Mouse (Mus musculus): ENCODE results near the gene Enpp6. TPM values are rescaled to one million over a fixed set of nuclear protein-coding genes. Genes with fewer than 3 reads are reported as not detected.
A peak's percentile ranks its signal among the peaks of the same experiment; 100 is the strongest.

Gene Enpp6
- polyA plus RNA-seq, 1 experiment from 2014 or later: 0.20 TPM

- no peaks in the 10 kb centered on the region; the same call in 1 of the 2 replicates for H3K27me3 ChIP-seq (replicated peaks; ENCODE audit: control insufficient read depth, insufficient read depth, low read length)
- ATAC-seq: 0 out of 2 replicates have a peak, but pooled peaks have one; percentile 41
These were observed 29.7 kb downstream of the Enpp6 start for GRCm38 (mm10) chr8:47016268-47016946.

GRCm38 (mm10) chr8:47021135-47021555 lies 34.5 kb downstream of the Enpp6 start:
- H3K9me3 ChIP-seq (ENCODE audit: control insufficient read depth): no peaks in the 10 kb centered on the region
- TF ChIP-seq CTCF (IDR thresholded peaks at IDR 0.05; ENCODE audit: low read depth): peak; percentile 61
- no peaks in the 10 kb centered on the region for H3K36me3 ChIP-seq (ENCODE audit: control insufficient read depth, insufficient read depth)
- H3K27ac ChIP-seq (ENCODE audit: low read depth, low read length): no peak overlapping the region
- no peaks in the 10 kb centered on the region; the same call in 1 of the 2 replicates for H3K27me3 ChIP-seq (replicated peaks; ENCODE audit: control insufficient read depth, insufficient read depth, low read length)
- ATAC-seq: no peak; the same call in 1 of the 2 replicates
- H3K4me3 ChIP-seq (ENCODE audit: low read depth, low read length): no peak overlapping the region
- no peak overlapping the region for H3K4me2 ChIP-seq (replicated peaks; ENCODE audit: low read depth)
- WGBS: 54% methylated on average over 8 of the region's 8 CpGs
- no peak overlapping the region for H3K9ac ChIP-seq (ENCODE audit: low read depth, low read length)
- H3K4me1 ChIP-seq (replicated peaks; ENCODE audit: control insufficient read depth, insufficient read depth, low read length): no peaks in the 10 kb centered on the region

More at GRCm38 (mm10) chr8:47016268-47016946, 29.7 kb downstream of the Enpp6 start:
- H3K4me2 ChIP-seq (replicated peaks; ENCODE audit: low read depth): no peak overlapping the region
- H3K9ac ChIP-seq (ENCODE audit: low read depth, low read length): no peak overlapping the region
- H3K27ac ChIP-seq (ENCODE audit: low read depth, low read length): no peak overlapping the region
- H3K4me1 ChIP-seq (replicated peaks; ENCODE audit: control insufficient read depth, insufficient read depth, low read length): no peaks in the 10 kb centered on the region
- H3K4me3 ChIP-seq (ENCODE audit: low read depth, low read length): no peak overlapping the region
- WGBS: 43% methylated on average over 13 of the region's 13 CpGs
- H3K36me3 ChIP-seq (ENCODE audit: control insufficient read depth, insufficient read depth): no peaks in the 10 kb centered on the region
- H3K9me3 ChIP-seq (ENCODE audit: control insufficient read depth): no peaks in the 10 kb centered on the region
- TF ChIP-seq CTCF (IDR thresholded peaks at IDR 0.05; ENCODE audit: low read depth): peak; percentile 98

- H3K27ac ChIP-seq (ENCODE audit: low read depth, low read length): no peak overlapping the region
- 93% methylated on average over 4 of the region's 4 CpGs for WGBS
- no peak overlapping the region for H3K4me2 ChIP-seq (replicated peaks; ENCODE audit: low read depth)
- no peak overlapping the region for H3K9ac ChIP-seq (ENCODE audit: low read depth, low read length)
- no peaks in the 10 kb centered on the region for H3K36me3 ChIP-seq (ENCODE audit: control insufficient read depth, insufficient read depth)
- no peak overlapping the region for H3K4me3 ChIP-seq (ENCODE audit: low read depth, low read length)
- no peaks in the 10 kb centered on the region; the same call in 1 of the 2 replicates for H3K27me3 ChIP-seq (replicated peaks; ENCODE audit: control insufficient read depth, insufficient read depth, low read length)
- H3K9me3 ChIP-seq (ENCODE audit: control insufficient read depth): no peaks in the 10 kb centered on the region
- no peaks in the 10 kb centered on the region for H3K4me1 ChIP-seq (replicated peaks; ENCODE audit: control insufficient read depth, insufficient read depth, low read length)
- ATAC-seq: no peak
- TF ChIP-seq CTCF (IDR thresholded peaks at IDR 0.05; ENCODE audit: low read depth): no peak
These were observed 37.9 kb downstream of the Enpp6 start for GRCm38 (mm10) chr8:47024612-47025011.

GRCm38 (mm10) chr8:47026841-47027490 lies 40.3 kb downstream of the Enpp6 start:
- no peak overlapping the region for H3K9ac ChIP-seq (ENCODE audit: low read depth, low read length)
- no peaks in the 10 kb centered on the region for H3K9me3 ChIP-seq (ENCODE audit: control insufficient read depth)
- no peaks in the 10 kb centered on the region for H3K4me1 ChIP-seq (replicated peaks; ENCODE audit: control insufficient read depth, insufficient read depth, low read length)
- WGBS: 79% methylated on average over 10 of the region's 10 CpGs
- no peak for TF ChIP-seq CTCF (IDR thresholded peaks at IDR 0.05; ENCODE audit: low read depth)
- no peak overlapping the region for H3K27ac ChIP-seq (ENCODE audit: low read depth, low read length)
- no peaks in the 10 kb centered on the region for H3K36me3 ChIP-seq (ENCODE audit: control insufficient read depth, insufficient read depth)
- H3K4me3 ChIP-seq (ENCODE audit: low read depth, low read length): no peak overlapping the region
- 0 out of 2 replicates have a peak, but pooled peaks cover 3% of the 10 kb centered on the region for H3K27me3 ChIP-seq (replicated peaks; ENCODE audit: control insufficient read depth, insufficient read depth, low read length)
- ATAC-seq: no peak
- no peak overlapping the region for H3K4me2 ChIP-seq (replicated peaks; ENCODE audit: low read depth)

- no peak overlapping the region for H3K4me2 ChIP-seq (replicated peaks; ENCODE audit: low read depth)
- no peaks in the 10 kb centered on the region for H3K36me3 ChIP-seq (ENCODE audit: control insufficient read depth, insufficient read depth)
- H3K9ac ChIP-seq (ENCODE audit: low read depth, low read length): no peak overlapping the region
- TF ChIP-seq CTCF (IDR thresholded peaks at IDR 0.05; ENCODE audit: low read depth): no peak
- H3K27me3 ChIP-seq (replicated peaks; ENCODE audit: control insufficient read depth, insufficient read depth, low read length): 0 out of 2 replicates have a peak, but pooled peaks cover 3% of the 10 kb centered on the region
- H3K27ac ChIP-seq (ENCODE audit: low read depth, low read length): no peak overlapping the region
- WGBS: 69% methylated on average over 6 of the region's 6 CpGs
- H3K4me1 ChIP-seq (replicated peaks; ENCODE audit: control insufficient read depth, insufficient read depth, low read length): no peaks in the 10 kb centered on the region
- ATAC-seq: no peak
- H3K9me3 ChIP-seq (ENCODE audit: control insufficient read depth): no peaks in the 10 kb centered on the region
- H3K4me3 ChIP-seq (ENCODE audit: low read depth, low read length): no peak overlapping the region
These were observed 41.8 kb downstream of the Enpp6 start for GRCm38 (mm10) chr8:47028474-47028873.

GRCm38 (mm10) chr8:47030321-47030720 lies 43.6 kb downstream of the Enpp6 start:
- Histone ChIP-seq H3K9ac (ENCODE audit: low read depth, low read length) (no peak overlapping the region), H3K4me3 (ENCODE audit: low read depth, low read length) (no peak overlapping the region), H3K36me3 (ENCODE audit: control insufficient read depth, insufficient read depth) (no peaks in the 10 kb centered on the region), H3K4me1 (replicated peaks; ENCODE audit: control insufficient read depth, insufficient read depth, low read length) (no peaks in the 10 kb centered on the region), H3K9me3 (ENCODE audit: control insufficient read depth) (no peaks in the 10 kb centered on the region), H3K4me2 (replicated peaks; ENCODE audit: low read depth) (no peak overlapping the region), H3K27ac (ENCODE audit: low read depth, low read length) (no peak overlapping the region), H3K27me3 (replicated peaks; ENCODE audit: control insufficient read depth, insufficient read depth, low read length) (0 out of 2 replicates have a peak, but pooled peaks cover 3% of the 10 kb centered on the region)
- no peak for ATAC-seq
- TF ChIP-seq CTCF (IDR thresholded peaks at IDR 0.05; ENCODE audit: low read depth): no peak
- 90% methylated on average over 19 of the region's 19 CpGs for WGBS
